Mouse (Mus musculus) brain, adult 2 months (tissue): ENCODE data around the gene Srebf2.
A peak's percentile ranks its signal among the peaks of the same experiment; 100 is the strongest.
"Not testable (repeated sequence)": the region's sequence is repeated elsewhere in the genome, so short reads cannot be mapped to it uniquely, and the experiment has no call there.

ENCODE experiments used
- DNase-seq: peaks from one replicate; pipeline ENCODE4 v3.0.0; 2011; ENCODE audit warnings: low read depth, low spot score

Srebf2 gene

DNA sequence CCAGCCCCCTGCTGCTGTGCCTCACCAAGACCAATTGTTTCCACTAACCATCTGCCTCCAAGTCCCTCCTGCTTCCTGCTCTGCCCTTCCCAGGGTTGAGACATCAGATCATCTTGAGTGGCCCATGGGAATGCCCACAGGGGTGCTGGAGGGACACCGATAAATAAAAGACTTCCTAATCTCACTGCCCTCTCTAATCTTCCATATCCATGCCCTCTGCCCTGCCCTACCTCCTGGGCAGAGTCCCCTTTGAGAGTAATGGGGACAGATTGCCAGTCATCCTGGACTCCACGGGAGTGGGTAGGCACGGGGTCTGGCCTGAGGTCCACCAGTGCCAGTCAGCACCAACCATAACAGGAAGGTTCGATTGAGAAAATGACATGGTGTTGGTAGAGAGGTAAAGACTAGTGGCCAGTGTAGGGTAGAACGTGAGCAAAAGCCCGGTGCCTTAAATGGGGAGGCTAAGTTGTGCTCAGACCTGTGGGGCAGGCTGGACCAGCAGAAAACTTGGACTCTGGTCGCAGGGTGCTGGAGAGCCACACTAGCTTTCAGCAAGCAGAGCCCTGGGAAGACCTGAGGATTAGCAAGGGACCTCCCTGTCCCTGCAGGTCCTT lies 77.7 kb downstream of the Srebf2 start:
- DNase-seq = no peak

DNA sequence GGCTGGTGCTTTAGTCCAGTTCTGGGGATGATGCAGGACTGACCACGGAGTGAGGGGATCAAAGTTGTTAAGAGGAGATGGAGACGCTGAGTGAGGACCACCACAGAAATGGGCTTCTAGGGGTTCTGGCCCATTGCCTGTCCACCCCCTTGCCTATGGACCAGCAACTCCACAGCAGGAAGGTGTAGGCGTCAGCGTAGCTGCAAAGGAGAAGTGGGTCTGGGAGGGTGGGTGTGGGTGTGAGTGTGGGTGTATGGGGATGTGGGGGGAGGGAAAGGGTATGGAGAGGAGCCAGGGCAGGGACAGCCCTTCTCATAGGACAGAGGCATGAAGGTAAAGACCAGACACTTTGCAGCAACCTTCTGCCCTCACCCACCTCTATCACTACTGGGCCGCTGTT lies 78.8 kb downstream of the Srebf2 start:
- DNase-seq = no peak

DNA sequence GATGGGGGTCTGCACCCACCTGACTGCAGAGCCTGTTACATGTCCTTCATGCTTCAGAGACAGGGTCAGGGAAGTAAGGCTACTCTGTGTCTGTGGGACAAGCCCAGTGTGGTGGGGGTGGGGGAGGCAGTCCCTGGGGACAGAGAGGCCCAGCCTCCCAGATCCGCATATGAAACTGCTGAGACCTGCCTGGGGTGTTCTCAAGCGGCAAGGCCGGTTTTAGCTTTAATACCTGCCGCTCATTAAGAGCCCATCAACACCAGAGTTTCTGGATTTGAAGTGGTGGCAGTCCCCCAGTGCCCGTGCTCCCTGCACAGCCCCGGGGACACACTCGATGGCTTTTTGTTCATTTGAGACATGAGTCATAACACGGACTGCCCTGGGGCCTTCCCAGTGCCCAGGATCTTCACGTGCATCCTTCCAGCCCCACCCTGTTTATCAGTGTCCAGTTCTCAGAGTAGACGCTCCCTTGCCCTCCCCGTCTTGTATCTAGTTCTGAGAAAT lies 82.6 kb downstream of the Srebf2 start:
- DNase-seq = no peak

DNA sequence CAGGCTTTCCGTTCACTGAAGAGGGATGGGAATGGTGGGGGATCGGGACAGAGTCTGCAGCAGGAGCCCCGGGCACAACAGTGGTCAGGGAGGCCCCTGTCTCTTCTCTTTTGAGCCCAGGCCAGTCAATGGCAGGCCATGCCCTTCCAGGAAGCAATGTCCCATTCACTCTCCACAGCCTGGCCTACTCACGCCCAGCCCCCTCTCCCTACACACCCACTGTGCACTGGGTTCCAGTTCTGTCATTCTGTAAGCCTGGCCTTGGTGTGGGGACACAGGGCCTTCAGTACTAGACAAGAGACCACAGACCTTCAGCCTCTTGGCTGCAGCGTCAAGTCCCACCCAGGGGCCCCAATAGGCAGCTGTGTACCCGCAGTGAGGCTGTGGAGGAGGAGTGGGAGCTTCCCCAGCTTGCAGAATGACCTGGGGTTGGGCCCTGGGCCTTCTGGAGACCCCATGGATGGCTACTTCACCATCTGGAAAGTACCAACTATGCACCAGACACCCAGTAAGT lies 83.2 kb downstream of the Srebf2 start:
- no peak for DNase-seq

DNA sequence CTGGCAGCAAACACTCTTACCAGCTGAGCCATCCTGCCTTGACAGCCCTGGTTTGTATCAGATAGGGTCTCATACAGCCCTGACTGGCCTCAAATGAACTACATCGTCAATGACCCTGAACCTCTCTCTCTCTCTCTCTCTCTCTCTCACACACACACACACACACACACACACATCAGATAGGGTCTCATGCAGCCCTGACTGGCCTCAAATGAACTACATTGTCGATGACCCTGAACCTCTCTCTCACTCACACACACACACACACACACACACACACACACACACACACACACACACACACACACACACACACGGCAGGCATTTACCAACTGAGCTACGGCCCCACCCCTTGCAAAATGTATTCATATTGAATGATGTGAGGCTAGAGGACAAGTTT lies 84.1 kb downstream of the Srebf2 start:
- no peak for DNase-seq

DNA sequence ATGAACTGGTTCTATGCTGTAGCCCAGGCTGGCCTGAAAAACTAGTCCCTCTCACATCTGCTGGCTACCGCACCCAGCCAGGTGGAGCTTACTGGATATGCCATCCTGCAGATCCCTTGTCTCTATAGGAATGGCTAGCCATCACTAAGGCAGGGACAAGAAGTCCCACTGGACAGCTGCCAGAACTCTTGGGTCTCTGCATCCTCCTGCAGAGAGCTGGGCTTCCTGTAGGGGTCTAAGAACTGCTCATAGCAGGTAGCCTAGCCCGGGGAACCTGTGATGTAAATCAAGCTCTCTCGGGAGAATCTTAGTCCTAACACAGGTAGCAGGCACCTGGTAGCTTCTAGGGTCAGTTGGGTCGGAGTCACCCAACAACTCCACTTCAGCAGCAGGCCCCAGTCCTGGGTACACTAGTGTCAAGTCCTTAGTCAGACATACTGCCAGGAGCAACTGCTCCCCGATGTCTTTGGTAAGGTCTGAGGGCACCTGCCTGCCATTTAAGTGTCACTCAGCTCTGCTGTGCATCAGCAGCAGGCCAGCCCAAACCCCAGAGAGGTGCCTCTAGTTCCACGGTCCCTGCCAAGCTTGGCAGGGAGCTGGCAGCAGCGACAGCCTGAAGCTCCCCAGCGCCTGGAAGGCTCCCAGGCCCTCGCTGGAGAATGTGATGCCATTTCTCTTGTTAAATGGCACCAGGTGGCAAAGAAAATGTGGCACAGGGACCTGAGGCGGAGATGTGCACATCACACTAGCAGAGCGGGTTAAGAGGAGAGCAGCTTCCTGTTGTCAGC lies 84.8 kb downstream of the Srebf2 start:
- peak; percentile 96 for DNase-seq

DNA sequence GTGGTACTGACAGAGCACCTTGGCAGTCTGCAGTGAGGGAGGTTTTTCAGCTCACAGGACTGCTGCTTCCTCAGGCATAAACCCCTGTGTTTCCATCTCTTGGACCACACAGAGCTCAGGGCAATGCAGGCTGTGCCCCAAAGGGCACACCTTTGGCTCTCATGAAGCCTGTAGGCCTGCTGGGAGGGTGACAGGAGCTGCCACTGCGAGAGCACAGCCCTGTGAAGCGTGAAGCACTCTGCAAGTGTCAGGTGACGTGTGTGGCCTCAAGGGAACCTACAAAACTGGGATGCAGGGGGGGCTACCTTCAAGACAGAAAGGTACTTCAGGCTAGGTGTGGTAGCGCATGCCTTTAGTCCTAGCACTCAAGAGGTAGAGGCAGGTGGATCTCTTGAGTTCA lies 85.7 kb downstream of the Srebf2 start:
- no peak for DNase-seq

DNA sequence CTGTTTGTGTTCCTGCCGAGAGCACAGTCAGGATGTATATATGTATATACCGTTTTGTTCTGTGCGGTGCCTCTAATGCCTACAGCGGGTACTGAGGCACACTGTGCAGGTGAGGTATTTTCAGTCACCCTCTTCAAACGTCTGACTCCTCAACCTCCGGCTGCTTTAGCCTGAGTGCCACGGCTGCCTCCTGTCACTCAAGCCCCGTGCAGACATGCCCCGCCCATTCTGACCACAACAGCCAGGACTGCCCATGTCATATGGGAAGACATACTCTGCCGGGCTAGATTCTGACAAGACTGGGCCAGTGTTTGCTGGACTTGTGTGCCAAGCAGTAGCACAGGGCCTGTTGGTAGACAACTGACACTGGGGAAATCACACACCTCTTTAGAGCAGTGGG lies 88.7 kb downstream of the Srebf2 start:
- DNase-seq = no peak

DNA sequence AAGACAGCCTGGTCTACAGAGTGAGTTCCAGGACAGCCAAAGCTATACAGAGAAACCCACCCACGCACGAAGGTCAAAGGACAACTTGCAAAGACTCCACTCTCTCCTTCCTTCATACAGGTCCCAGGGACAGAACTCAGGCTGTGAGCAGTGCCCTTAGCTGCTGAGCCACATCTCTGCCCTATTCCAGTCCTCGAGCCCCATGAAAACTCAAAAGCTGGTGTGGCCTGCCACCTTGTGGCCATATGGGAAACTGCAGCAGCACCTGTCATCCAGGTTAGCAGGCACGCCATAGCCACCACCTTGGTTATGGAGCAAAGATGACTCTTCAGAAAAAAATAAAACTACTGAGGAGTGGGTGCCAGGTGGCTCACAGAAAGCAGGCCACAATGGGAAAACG lies 89.6 kb downstream of the Srebf2 start:
- peak; percentile 88 for DNase-seq

DNA sequence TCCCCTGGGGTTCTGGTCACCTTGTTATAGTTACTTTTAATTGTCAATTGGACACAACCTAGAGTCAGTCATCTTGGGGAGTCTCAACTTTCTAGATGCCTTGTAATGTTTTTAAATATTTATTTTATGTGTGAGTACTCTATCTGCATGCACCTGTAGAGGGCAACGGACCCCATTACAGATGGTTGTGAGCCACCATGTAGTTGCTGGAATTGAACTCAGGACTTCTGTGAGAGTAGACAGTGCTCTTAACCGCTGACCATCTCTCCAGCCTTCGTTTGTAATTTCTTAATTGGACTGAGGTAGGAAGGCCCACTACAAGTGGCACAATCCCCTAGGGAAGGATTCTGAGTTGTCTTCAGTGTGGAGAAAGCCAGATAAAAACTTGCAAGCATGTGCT lies 96.3 kb downstream of the Srebf2 start:
- DNase-seq = no peak

DNA sequence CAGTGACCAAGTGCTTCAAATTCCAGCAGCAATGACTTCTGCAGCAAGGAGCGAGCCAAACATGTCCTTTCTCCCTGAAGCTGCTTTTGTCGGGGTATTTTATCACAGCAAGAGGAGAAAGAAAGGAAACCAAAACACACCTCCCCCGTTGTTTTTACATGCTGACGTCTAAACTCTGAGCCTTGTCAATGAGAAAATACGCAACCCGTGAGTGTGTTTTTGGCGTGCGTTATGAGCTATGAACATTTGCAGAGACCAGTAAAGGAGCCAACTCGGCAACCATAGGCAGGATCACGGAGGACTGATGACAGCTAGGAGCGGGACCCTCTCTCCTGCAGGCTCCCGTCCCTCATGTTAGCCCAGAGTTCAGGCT lies 96.7 kb downstream of the Srebf2 start:
- peak; percentile 54 for DNase-seq

DNA sequence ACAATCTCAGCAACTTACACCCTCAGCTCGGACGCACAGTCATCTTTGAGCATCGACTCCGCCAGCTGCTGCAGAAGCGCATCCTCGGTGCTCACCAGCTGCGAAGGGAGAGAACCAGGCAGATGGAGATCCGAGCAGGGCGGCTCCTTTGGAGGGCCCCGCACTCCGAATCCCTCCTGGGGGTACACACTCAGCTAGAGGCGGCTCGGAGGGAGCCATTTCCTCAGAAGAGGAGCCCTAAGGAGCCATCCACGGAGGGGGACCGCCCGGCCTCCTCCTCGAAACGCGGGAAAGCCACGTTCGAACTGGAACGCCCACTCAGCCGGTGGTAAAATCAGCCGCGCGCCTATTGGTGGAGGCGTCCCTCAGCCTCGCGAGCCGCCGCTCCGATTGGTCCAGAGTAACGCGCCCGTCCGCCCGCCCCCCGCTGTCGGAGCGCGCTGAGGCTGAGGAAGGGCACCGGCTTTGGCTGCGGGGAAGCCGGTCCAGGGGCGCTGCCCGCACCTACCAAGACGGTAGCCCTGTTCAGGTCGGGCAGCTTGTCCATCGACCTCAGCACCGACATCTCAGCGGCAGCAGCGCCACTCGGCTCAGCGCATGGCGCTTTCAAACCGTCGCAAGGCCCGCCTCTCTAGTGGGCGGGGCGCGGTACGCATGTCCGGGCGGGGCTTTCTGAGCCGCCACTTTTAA lies 97.3 kb downstream of the Srebf2 start, which contains the start of gene Cenpm:
Cenpm (minus strand) TSS at position 634 of the 690 bp plus-strand sequence.
- peak; percentile 91 for DNase-seq

DNA sequence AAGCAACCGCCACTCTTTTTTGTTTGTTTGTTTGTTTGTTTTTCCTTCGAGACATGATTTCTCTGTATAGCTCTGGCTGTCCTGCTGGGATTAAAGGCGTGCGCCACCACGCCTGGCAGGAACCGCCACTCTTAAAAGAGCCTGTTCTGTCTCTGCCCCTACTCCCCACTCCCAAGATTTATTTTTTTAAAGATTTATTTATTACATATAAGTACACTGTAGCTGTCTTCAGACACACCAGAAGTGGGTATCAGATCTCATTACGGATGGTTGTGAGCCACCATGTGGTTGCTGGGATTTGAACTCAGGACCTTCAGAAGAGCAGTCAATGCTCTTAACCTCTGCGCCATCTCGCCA lies 97.8 kb downstream of the Srebf2 start:
- DNase-seq = not testable (repeated sequence)

DNA sequence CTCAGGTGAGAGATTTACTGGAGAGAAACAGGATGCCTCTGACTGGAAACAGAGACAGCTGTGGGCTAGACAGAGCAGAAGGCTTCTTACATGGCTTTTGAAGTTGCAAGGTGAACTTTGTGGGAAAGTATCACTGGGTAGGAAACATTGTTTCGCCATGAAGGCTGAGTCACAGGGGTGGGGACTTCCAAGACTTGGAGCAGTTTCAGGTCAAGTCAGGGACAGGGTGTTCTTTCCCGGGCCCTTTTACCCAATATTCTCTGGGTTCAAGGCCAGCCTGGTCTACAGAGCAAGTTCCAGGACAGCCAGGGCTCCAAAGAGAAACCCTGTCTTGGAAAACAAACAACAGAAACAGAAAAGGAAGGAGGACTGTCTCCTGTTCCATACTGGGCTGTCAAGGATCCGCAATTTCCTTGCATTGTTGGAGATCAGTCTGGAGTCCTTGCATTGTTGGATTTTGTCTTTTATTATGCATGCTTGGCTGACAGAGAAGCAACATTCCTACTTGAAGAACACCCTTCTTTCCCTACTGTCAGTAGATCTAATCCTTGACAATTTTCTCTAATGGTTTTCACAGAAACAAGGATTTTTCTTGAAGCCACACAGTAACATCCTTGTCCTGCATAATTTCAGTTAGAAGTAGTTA lies 100.3 kb downstream of the Srebf2 start:
- no peak for DNase-seq

DNA sequence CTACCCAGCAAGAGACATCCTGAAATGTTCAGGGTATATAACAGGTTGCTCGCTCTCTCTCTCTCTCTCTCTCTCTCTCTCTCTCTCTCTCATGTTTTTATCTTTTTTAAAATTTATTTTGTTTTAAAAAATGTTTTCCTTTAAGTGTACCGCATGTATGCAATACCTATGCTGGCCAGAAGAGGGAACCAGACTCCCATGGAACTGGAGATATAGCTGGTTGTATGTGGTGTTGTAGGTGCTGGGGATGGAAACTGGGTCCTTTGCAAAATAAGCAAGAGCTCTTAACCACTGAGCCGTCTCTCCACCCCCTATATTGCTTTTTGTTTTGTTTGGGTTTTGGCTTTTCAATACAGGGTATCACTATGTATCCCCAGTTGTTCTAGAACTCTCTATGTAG lies 104.6 kb downstream of the Srebf2 start:
- no peak for DNase-seq

DNA sequence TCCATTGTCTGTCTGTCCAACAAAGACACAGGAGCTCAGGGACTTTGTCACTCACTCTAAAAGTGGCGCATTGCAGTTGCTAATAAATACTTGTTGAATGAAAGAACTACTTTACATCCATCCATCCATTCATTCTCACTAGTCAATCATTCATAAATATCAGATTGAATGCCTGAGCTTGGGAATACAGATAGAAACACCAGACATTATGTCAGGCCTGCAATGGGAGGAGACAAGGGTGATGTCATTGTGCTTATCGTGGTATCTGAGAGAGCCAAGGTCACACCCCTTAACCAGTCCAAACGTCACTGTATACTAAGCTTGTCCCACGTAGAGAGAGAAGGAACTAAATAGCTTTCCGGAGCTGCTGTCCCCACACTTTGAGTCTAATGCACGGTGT lies 105.1 kb downstream of the Srebf2 start, which contains the start of gene 1500009C09Rik:
1500009C09Rik (plus strand) TSS at position 301 of the 400 bp plus-strand sequence.
- DNase-seq = no peak
